Mouse (Mus musculus): ENCODE results near the gene A830018L16Rik. TPM values are rescaled to one million over a fixed set of nuclear protein-coding genes. Genes with fewer than 3 reads are reported as not detected.
"Not testable (repeated sequence)": the region's sequence is repeated elsewhere in the genome, so short reads cannot be mapped to it uniquely, and the experiment has no call there.

Gene A830018L16Rik
- total and polyA plus RNA-seq, 3 experiments = 2.2 to 4.6 (median 4.0) TPM

GRCm38 (mm10) chr1:12000557-12000956 is 586.7 kb downstream of the A830018L16Rik start:
- no peak for DNase-seq

- no peak for DNase-seq
These were observed 595.1 kb downstream of the A830018L16Rik start for GRCm38 (mm10) chr1:12008789-12009550.

GRCm38 (mm10) chr1:12009551-12009846 is 595.6 kb downstream of the A830018L16Rik start:
- no peak for DNase-seq

- DNase-seq = no peak
These were observed 596.7 kb downstream of the A830018L16Rik start for GRCm38 (mm10) chr1:12010607-12011006.

- not testable (repeated sequence) for DNase-seq
These were observed 606.7 kb downstream of the A830018L16Rik start for GRCm38 (mm10) chr1:12020646-12021045.

Measured in adrenal gland, adult 2 months (tissue).